Mouse (Mus musculus): ENCODE measurements around the gene Ruvbl1.

Ruvbl1 gene

DNA sequence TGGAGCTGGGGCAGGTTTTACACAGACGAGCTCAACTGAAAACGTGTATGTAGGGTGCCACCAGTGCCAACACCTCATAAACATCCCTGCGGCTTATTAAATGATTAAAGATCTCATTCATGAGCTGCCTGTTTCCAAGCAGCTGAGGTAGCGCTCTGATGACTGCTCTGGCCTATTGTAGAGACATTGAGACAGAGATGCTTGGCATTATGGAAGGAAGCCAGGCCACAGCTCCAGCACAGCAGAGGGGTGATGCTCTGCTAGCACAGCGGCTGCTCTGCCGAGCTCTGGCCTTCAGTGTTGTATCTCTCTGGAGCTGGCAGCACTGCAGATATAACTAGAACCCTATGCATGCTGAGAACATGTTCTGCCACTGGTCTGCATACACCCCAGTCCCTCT, 28.5 kb downstream of the Ruvbl1 start:
- DNase-seq (ENCODE audit: low spot score), result no peak

DNA sequence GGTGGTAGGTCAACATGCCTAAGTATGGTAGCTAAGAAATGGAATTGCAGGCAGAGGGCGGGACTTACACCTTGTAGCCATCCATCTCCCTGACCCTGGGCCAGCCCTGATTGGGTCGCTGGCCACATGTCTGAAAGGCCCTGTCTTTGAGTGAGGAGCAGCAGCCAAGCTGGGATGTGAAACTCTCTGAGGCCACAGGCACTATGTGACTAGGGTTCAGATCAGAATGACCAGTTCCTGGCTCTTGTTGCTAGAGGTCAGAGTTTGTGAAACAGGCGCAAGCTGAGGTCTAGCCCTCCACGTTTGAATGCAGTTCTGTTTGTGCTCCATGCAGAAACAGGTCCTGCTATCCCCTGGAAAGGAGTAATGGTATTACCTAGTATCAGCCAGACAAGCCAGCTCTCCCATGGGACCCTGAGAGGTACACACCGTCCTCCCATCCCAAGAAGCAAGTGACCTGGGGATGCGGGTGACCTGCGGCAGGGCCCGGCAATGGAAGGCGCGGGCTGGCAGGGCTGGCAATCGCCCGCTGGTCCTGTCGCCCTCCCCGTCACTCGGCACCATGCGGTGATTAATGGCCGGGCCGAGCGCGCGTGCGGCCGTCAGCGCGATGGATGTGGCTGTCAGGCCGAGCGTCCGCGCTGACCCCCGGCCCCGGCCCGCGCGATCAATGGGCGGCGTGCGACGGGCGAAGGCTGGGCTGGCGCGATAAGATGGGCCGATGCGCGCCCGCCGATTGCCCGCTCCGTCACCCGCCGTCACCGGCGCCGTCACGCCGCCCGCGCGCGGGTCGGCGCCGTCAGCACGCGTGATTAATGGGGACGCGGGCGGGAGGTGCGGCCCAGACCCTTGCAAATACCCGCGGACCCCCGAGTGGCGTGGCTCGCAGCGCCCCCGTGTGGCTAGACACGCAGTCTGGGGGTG, 34.5 kb downstream of the Ruvbl1 start:
- peak; percentile 47 for DNase-seq (ENCODE audit: low spot score)

DNA sequence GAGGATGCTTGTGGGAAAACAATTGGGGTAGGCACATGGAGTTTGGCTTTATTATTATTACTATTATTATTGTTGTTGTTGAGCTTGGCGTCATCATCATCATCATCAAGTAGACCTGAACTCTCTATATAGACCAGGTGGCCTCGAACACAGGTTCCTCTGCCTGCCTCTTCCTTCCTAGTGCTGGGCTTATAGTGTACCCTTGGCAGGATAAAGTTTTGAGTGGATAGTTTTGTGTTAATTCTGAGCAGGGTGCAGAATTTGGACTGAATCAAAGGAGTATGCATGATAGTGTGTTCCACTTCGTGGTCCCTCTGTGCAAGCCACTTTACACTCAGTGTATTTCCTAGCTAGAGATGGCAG, 35.2 kb downstream of the Ruvbl1 start:
- no peak for DNase-seq (ENCODE audit: low spot score)

DNA sequence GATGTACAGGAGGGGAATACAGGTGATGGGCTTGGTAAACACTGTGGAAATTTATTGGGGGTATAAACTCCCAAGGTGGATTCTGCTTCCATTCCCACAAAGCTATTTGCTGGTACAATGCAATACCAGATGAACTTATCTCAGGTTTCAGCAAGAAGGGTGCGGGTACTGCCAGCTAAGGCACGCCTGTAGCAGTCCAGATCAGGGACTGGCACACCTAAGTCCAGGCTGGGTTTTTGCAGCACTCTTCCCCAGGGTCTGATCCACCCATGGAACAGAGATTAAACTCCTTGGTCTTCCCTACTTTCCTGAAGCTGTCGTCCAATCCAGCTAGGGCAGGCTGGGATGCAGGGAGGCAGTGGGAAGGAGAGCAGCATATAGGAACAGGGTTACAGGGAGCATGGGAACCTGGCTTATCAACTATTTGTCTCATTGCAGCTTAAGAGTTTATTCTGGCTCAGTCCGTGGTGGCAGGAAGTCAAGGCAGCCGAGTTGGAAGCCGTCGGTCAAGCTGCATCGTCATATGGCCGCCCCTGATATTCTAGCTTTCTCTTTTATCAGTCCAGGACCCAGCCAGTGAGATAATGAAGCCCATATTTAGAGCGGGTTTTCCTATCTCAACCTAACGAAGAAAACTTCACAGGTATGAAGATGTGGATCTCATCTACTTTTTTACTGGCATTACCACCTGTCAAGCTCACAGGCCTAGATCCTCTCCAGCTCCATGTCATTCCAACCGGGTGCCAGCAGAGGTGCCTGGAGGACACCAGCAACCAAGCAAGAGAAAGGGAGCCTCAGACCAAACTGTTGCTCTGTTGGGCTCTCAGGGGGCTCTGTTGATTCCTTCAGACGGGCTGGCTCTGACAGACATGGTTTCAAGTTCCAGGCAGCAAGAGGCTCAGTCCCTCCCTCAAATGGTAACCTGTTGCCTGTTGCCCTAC, 37.1 kb downstream of the Ruvbl1 start:
- DNase-seq (ENCODE audit: low spot score), result no peak

DNA sequence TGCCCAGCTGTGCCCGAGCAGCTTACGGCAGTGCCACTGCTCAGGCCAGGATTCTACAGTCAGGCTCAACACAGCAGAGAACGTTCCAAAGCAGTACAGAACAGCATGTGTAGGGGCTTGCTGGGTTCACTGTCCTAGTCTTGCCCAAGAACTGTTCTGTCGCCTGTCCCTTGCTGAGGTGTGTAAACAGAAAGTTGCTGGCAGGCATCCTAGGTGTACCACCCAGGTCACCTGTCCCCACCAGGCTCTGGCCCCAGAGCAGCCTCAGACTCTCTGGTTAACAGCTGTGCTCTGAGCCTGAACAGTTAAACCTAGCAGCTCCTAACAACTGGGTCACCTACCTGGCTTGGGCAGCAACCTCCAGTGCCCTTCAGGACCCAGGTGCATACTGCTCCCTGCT, 37.8 kb downstream of the Ruvbl1 start:
- no peak for DNase-seq (ENCODE audit: low spot score)

DNA sequence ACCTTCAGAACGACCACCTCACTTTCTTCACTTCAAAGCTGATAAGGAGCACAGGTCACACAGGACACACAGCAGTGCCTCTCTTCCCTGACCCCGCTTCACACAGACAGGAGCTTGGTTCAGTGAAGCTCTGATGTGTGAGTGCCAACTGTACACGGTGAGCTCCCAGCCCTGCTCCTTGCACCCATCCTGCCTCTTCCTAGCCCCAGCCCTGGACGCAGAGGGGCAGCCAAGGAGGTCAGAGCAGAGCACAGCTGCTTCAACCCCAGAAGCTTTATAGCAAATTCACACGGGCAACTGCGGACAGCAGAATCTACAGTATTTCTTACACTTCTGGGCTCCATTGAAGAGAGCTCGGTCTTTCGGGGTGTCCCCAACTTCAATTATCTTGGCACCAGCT, 48.8 kb downstream of the Ruvbl1 start:
- no peak for DNase-seq (ENCODE audit: low spot score)

DNA sequence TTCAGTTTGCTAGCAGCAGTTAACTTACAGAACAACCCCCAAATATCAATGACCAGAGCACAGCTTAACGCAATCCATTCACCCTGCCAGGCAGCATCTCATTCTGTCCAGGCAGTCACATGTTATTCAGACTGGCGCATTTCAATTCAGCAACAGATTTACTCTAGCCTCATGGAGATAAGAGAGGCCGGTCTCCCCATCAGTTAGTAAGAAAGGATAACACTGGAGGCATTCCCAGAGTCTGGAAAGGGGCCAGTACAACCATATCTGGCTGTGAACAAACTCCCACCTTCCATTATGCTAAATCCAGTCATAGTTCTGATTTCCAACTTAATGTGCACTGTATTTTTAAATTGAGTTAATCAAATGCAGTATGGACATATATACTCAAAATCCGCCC, 49.3 kb downstream of the Ruvbl1 start:
- DNase-seq (ENCODE audit: low spot score), result no peak

DNA sequence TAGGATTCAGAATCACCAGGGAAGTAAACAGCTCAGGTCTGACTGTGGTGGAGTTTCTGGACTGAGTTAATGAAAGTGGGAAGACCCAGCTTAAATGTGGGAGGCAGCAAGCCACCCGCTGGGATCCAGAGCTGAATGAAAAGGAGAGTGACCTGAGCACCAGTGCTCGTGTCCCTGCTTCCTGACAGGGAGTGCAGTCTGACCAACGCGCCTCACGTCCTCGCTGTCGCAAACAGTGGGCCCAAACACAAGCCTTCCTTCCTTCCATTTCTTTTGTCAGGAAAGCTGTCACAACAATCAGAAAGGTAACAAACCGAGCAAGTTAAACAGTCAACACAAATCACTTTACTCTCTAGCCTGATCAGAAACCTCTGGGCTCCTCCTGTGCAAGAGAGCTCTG, 50.8 kb downstream of the Ruvbl1 start:
- DNase-seq (ENCODE audit: low spot score), result no peak

DNA sequence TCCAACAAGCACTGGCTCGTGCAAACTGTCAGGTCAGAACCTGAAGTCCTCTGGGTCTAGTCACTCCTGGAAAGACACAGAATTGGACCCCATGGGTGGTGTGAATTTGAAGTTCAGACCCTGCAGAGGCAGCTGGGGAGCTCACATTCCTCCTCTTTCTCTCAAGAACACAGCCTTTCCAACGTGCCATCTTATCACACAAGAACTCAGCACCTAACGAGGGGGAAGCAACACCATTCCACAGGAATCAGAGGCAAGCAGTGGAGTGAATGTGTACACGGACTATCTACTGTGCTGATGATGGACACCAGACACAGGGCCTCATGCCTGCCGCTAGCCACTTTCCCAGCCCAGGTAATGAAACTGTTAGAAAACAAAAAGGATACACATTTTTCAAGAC, 51.5 kb downstream of the Ruvbl1 start:
- no peak for DNase-seq (ENCODE audit: low spot score)

DNA sequence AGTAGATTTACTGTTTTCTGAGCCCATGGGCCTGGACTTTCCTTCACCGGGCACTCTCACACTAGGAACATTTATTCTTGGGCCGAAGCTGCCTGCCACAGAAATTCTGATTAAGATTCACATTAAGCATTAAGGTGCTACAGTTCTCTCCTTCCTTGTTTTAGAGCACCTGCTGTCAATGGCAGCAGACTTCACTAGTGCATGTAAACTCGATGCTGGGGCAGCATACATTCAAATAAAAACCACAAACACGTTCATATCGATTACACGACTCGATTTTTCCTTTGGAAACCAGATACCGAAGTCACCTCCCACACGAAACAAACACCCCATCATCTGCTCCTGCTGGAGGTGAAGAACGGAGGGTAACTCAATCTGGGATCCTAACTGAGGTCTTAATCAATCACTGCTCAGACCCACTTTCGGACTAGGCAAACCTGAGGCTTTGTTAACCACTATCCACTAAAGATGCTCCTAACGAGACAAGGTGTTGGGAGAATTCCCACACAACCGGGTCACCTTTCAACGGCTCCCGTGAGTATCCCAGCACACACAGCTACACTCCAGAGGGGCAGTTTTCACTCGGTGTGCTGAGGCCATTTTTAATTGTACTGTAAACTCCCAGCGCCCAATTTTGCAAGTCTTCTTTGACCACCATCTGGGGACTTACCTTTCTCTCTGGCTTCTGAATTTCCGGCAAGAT, 52.6 kb downstream of the Ruvbl1 start:
- DNase-seq (ENCODE audit: low spot score), result no peak

DNA sequence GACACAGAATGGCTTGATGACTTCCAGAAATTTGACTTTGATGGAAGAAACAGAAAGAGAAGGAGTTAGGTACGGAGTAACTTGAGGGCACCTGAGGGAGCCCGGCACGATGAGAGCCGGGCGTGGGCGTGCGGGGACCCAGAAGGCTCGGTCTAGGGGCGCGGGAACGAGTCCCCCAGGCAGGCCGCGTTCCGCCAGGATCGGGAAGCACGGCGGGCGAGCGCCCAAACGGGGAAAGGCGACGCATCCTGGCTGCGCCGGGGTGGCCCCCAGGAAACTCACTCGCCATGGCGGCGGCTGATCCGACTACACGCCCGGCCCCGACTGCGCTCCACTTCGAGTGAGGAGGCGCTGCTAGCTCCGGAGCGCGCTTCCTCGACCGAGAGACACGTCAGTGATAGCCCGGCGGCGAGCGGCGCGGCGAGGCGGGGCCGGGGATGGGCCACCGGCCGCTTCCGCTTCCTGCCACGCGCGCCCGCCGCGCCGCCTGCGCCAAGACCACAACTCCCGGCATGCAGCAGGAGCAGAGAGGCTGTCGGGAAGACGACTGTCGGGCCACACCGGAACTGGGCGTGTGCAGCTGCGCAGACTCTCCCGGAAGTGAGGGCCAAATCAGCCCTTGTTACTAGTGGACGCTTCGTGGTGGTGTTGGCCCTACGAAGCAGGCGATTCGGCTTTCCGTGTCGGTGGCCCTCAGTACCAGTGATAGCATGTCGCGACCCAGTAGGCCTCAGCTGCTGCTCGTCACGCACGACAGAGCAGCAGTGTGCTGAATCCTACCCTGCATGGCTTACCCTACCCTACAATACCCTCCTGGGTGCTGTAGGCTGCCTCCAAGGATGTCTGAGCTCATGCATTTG, 53.4 kb downstream of the Ruvbl1 start, which contains the start of gene Sec61a1:
Gene Sec61a1, minus strand, starts transcription at position 502 of the 860 bp plus-strand sequence.
- DNase-seq (ENCODE audit: low spot score), result peak; percentile 86

DNA sequence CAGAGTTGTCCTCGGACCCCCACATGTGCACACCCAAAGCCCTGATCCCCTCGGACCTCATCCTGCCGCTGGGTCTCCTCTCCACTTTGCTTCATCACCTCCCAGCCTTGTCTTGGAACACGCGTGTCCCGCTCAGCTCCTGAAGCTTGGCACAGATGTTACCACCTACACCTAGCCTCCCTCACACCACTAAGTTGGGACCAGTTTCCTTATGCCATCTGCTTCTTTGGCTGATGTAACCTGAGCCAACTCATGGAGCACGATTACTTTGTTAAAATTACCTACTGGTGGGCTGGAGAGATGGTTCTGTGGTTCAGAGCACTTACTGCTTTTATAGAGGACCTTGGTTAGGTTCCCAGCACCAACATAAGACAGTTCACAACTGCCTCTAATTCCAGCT, 56.6 kb downstream of the Ruvbl1 start:
- no peak for DNase-seq (ENCODE audit: low spot score)

DNA sequence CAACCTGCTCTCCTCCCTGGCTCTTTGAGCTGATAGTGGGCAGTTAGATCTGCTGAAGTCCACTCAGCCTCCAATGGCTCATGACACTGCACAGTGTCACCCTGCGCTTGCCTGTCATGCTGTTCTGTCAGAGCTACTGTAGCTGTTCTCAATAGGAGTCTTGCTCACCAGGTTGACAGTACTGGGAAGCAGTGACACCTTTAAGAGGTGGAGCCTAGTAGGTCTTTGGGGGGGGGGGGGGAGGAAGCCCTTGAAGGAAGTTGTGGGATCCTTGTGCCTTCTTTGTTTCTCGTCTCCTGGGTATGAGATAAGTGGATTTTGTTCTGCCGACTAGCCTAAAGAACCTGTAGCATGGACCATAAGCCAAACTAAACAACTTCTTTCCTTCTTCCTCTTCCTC, 57.4 kb downstream of the Ruvbl1 start:
- no peak for DNase-seq (ENCODE audit: low spot score)

DNA sequence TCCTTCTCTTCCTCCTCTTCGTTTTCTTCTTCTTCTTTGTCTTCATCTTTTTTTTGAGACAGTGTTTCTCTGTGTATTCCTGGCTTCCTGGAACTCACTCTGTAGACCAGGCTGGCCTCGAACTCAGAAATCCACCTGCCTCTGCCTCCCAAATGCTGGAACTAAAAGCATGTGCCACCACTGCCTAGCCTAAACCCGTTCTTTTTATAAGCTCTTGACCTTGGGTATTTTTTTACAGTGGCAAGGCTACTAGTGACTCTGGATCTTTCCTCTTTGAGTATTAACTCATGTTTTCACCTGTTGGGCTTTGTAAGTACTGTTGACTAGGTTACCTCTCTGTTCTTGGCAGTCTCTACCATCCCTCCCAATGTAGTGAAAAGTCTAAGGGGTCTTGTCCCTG, 57.8 kb downstream of the Ruvbl1 start:
- no peak for DNase-seq (ENCODE audit: low spot score)

DNA sequence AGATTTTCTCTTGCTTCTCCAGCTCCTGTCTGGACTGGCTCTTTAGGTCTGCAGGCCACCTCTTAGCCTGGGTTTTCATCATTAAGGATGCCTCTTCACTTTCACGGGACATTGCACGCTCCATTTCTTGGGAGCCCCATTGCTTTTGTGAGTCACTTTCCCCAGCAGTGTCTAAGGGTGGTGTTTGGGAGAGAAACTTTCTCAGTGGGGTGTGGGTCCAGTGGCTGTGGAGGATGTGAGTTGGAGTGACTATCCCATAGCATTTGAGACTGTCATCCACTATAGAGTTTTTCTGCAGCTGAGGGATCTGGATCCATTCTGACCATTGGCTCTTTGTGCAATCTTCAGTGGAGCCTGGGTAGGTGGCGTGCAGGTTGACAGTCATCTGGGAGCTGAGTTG, 58.2 kb downstream of the Ruvbl1 start:
- no peak for DNase-seq (ENCODE audit: low spot score)

DNA sequence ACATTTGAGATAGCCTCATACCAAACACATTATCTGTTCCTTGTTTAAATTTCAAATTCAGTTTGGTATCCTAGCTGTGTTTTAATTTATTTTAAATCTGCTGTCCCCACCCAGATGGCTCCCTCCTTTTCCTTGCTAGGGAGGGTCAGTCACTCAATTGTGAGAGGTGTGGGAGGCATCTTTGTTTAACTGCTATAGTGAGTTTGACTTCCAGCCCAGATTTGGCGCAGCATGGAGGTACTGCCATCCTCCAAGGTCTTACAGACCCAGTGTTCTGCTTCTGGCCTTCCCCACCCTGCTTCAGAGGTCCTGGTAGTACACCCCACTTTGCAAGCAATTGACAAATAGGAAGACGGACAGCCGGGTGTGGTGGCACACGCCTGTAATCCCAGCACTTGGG, 58.8 kb downstream of the Ruvbl1 start:
- DNase-seq (ENCODE audit: low spot score), result no peak

DNA sequence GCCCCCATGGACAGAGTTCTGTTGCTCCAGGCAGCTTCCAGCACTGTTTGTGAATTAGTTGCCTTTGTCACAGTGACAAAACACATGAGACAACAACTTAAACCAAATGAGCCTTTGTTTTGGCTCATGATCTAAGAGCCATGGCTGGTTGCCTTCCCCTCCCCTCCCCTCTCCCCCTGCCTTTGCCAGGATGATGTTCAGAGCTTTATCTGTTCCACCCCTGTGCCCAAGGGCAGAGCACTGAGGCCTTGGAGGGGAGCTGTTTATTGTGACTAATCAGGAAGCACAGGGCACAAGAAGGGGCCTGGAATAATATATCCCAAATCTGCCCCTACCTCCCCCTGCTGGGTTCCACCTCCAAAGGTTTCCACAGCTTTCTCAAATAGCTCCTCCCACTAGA, 65.1 kb downstream of the Ruvbl1 start:
- no peak for DNase-seq (ENCODE audit: low spot score)

DNA sequence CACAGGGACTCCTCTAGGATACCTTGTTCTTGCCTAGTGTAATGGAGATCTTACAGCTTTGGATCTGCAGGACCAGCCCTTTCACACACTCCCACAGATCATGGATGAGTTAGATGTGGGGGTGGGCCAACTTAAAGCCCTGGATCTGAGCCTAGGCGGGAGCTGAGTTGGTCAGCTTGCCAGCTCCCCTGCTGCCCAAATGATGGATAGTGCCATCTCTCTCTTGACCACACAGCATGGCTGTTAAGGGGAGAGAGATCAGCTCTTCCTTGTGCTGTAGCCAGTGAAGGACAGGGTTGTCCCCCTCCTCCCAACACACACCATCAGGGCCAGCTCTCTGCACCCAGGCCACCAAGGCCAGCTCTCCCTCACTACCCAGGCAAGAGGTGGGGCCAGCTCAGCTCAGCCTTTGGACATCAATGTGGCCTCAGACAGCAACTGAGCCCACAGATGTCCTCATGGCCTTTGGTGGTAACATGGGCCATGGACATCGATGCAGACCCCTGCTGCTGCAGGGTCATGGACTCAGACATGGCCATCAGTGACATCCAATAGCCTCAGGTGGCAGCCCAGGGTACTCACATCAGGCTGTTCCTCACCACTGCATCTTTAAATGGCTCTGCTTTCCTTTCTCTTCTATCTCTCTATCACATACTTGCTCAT, 75.0 kb downstream of the Ruvbl1 start:
- DNase-seq (ENCODE audit: low spot score), result no peak

DNA sequence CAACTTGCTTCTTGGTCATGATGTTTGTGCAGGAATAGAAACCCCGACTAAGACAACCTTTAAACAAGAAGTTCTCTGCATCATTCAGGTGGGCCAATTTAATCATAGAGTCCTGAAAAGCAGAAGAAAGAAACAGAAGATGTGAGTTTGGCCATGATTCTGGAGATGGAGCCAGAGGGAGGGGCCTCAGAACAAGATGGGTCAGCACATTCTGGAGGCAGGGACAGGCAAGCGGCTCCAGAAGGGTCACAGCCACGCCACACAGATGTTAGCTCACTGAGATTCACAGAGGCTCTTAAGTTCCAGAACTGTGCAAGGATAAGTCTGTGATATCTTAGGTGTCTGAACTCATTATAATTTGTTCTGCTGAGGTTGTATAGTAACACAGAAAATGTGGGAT, 79.0 kb downstream of the Ruvbl1 start:
- no peak for DNase-seq (ENCODE audit: low spot score)

DNA sequence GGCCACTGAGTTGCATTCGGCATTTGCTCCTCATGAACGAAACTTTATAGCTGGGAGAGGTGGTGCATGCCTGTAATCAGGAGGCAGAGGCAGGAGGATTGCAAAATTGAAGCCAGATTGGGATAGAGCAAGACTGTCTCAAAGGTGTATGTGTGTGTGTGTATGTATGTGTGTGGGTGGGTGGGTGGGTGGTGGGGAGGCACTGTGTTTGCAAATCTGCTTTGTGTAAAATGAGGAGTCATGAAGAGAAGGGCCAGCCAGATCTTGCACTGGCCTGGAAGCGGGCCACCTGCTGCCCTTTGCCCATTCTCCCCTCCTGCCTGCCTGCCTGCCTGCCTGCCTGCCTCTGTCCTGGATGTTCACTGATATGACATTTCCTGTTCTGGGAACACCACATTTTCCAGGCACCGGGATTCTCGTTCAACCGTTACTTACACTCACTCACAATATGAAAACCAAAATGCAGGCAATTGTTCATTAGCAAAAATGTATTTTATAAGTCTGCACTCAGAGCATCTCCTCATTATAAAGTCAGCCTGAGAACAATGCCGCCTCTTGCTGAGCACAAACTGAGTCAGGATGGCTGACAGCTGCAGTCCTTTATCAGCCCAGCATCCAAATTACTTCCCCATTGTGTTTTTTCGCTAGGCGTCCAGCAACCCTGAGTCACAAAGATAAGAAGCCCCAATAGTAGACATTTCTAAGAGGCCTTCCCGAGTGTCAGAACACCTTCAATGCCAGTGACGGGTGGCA, 79.6 kb downstream of the Ruvbl1 start:
- no peak for DNase-seq (ENCODE audit: low spot score)
